Mouse (Mus musculus): ENCODE measurements around the gene Samd8. TPM values are rescaled to one million over a fixed set of nuclear protein-coding genes. Genes with fewer than 3 reads are reported as not detected.
A peak's percentile ranks its signal among the peaks of the same experiment; 100 is the strongest.

Gene Samd8
- total and polyA plus RNA-seq, 3 experiments = 10.1 to 31.6 (median 28.8) TPM

DNA sequence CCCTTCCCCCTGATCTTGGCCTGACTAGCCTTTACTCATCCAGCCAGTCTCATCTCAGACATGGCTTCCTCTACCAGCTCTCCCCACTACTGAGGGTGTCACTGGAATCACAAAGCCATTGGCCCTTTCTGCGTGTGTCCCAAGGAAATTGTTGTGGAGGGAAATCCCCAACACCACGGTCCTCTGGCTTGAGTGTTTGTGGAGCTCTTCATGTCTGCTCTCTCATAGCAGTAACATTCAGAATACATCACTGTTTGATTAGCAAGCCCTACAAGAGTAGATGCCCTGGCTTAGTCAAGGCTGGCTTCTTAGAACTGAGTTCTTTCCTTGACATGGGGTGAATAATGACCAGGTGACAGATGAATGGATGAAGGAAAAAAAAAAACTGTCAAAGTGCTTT, 3.5 kb upstream of the Samd8 start:
- intact Hi-C loops (cut with DNase I) = loop anchor here (10.0 kb wide), 1 partner anchor 692 kb away; the partner anchor contains the start of genes Adk and Ap3m1
- Histone ChIP-seq H3K79me2 (replicated peaks; ENCODE audit: control insufficient read depth, insufficient read depth, low read length) (no peaks in the 10 kb centered on the region), H3K4me3 (no peak overlapping the region), H3K27ac (no peak overlapping the region), H3K27me3 (ENCODE audit: control insufficient read depth, insufficient read depth, low read length) (no peaks in the 10 kb centered on the region), H3K9ac (ENCODE audit: low read depth, low read length) (no peak overlapping the region), H3K36me3 (ENCODE audit: control insufficient read depth, insufficient read depth, low read length) (no peaks in the 10 kb centered on the region), H3K4me1 (ENCODE audit: control insufficient read depth, insufficient read depth, low read length) (no peaks in the 10 kb centered on the region)
- TF ChIP-seq EP300 (IDR thresholded peaks at IDR 0.05; ENCODE audit: insufficient read depth, low read depth, low read length) = no peak
- no peak for TF ChIP-seq POLR2A (IDR thresholded peaks at IDR 0.05; ENCODE audit: insufficient read depth, low read depth, low read length)
- no peak for TF ChIP-seq CTCF (IDR thresholded peaks at IDR 0.05)
- DNase-seq = no peak
- WGBS = 60% methylated on average over 2 of the region's 2 CpGs

DNA sequence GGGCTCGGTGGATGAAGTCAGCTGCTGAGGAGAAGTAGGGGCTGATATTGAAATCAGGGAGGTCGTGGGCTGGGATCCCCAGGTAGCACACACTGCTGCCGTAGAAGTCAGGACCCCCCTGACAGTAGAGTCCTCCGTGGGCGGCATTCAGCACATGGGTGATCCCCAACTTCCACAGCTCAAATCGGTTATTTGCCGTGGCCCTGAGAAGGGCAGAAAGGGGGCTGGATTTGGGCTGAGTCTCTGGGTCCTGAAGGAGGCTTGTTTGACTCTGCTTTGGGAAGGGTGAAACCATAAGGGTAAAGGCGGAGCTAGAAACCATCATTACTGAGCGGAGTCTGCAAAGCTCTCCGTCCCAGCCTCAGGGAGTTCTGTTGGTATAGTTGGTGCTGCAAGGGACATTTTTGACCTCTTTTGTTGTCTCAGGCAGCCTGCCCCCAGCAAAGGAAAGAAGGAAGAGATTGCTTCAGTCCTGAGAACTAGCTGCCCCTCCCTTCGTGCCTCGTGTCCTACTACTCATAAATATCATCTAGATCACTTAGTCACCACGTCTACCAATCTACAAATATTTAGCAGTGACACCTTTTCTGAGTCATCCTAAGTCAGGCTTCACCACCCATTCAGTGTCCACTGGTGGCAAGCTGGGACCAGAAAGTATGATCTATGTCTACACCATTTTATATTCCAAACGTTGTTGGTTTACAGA, 2.7 kb upstream of the Samd8 start:
- H3K27me3 ChIP-seq (ENCODE audit: control insufficient read depth, insufficient read depth, low read length) = no peaks in the 10 kb centered on the region
- H3K9ac ChIP-seq (ENCODE audit: low read depth, low read length) = no peak overlapping the region
- DNase-seq = no peak
- H3K27ac ChIP-seq = no peak overlapping the region
- H3K4me3 ChIP-seq = no peak overlapping the region
- no peaks in the 10 kb centered on the region for H3K79me2 ChIP-seq (replicated peaks; ENCODE audit: control insufficient read depth, insufficient read depth, low read length)
- TF ChIP-seq POLR2A (IDR thresholded peaks at IDR 0.05; ENCODE audit: insufficient read depth, low read depth, low read length) = no peak
- no peak for TF ChIP-seq EP300 (IDR thresholded peaks at IDR 0.05; ENCODE audit: insufficient read depth, low read depth, low read length)
- no peak for TF ChIP-seq CTCF (IDR thresholded peaks at IDR 0.05)
- WGBS = 65% methylated on average over 14 of the region's 14 CpGs
- H3K4me1 ChIP-seq (ENCODE audit: control insufficient read depth, insufficient read depth, low read length) = no peaks in the 10 kb centered on the region
- peaks cover 4% of the 10 kb centered on the region; the same call in 1 of the 2 replicates for H3K36me3 ChIP-seq (ENCODE audit: control insufficient read depth, insufficient read depth, low read length)
- intact Hi-C loops (cut with DNase I) = loop anchor here (10.0 kb wide), 1 partner anchor 693 kb away; the partner anchor contains the start of genes Adk and Ap3m1

DNA sequence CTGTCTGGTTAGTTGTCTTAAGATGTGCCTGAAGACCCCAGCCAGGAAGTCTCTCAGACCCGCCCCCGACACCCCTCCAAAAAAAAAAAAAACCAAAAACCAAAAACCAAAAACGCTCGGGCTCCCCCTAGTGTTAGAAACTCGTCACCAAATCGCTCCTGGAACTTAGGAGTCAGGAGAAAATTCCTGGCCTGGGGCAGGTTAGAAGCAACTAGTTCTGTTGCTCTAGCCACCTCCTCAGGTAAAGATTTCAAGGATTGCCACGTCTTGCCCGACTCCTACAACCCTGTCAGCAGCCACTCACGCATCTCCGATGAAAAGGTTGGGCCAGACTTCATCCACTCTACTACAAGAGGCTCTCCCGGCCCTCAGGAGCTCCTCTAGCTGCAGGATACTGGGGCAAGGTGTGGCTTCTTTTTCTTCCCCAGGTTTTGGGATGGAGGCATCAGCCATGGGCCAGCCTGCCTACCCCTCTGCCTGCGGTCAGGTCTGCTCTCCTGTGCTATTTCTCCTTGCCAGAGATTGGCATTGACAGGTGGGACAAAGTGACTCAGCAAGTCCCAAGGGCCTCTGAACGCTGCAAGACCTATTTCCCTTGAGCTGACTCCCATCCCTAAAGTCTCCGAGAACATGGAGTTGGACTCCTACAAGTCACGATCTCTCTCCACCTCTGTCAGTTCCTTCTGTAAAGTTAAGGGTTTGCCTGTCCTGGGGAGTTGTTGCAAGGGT, 2.0 kb upstream of the Samd8 start:
- no peaks in the 10 kb centered on the region for H3K27me3 ChIP-seq (ENCODE audit: control insufficient read depth, insufficient read depth, low read length)
- no peak overlapping the region for H3K9ac ChIP-seq (ENCODE audit: low read depth, low read length)
- TF ChIP-seq POLR2A (IDR thresholded peaks at IDR 0.05; ENCODE audit: insufficient read depth, low read depth, low read length) (no peak), CTCF (IDR thresholded peaks at IDR 0.05) (peak; percentile 80)
- H3K36me3 ChIP-seq (ENCODE audit: control insufficient read depth, insufficient read depth, low read length) = peaks cover 7% of the 10 kb centered on the region
- DNase-seq = peak in 1 of 2 experiments; percentile 57
- no peak overlapping the region for H3K27ac ChIP-seq
- H3K4me3 ChIP-seq = no peak overlapping the region
- H3K4me1 ChIP-seq (ENCODE audit: control insufficient read depth, insufficient read depth, low read length) = peaks cover 2% of the 10 kb centered on the region
- intact Hi-C loops (cut with DNase I) = loop anchor here (10.0 kb wide), 1 partner anchor 694 kb away; the partner anchor contains the start of genes Adk and Ap3m1
- H3K79me2 ChIP-seq (replicated peaks; ENCODE audit: control insufficient read depth, insufficient read depth, low read length) = no peaks in the 10 kb centered on the region; the same call in 1 of the 2 replicates
- 35% methylated on average over 15 of the region's 15 CpGs for WGBS

DNA sequence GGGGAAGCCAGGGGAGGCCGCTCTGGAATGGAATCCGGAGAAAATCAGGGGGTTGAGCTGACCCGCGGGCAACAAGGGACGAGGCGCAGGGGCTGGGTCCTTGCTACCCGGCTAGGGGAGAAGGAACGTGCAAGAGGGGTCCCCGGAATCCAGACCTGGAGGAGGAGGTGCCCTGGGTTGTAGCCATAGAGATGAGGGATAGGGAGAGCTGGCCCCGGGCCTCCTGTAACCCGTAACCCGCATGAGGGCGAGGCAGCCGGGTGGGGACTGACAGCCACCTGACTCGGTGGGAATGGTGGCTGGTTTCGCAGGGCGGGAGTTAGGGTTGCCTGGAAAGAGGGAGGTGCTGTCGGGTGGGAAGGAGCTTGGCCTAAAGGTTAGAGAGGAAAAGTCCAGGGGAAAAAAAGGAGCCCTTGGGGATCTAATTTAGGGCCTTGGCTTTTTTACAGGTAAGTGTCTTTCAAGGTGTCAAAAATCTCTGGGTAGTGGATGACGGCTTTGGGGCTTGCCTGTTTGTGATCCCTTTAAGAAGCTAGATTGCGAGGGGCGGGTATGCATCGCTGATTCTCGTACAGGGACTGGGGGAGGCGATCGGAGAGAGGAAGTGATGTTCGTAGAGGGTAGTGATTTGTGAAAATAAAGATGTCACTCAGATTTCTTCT, 681 bp downstream of the Samd8 start, which contains the start of gene Dusp13:
Dusp13 (minus strand) TSS at position 301 of the 662 bp plus-strand sequence.
- peaks cover 7% of the 10 kb centered on the region for H3K36me3 ChIP-seq (ENCODE audit: control insufficient read depth, insufficient read depth, low read length)
- peak within 1 kb of the TSS; percentile 88 for H3K27ac ChIP-seq
- intact Hi-C loops (cut with DNase I) = loop anchor here (5.0 to 10.0 kb wide), 2 partner anchors 94 to 249 kb away; partner anchors contain the start of gene Comtd1
- H3K9ac ChIP-seq (ENCODE audit: low read depth, low read length) = peak within 1 kb of the TSS; percentile 95
- peak within 1 kb of the TSS; percentile 80 for H3K4me3 ChIP-seq
- TF ChIP-seq POLR2A (IDR thresholded peaks at IDR 0.05; ENCODE audit: insufficient read depth, low read depth, low read length) = no peak
- no peak for TF ChIP-seq CTCF (IDR thresholded peaks at IDR 0.05)
- no peak for TF ChIP-seq EP300 (IDR thresholded peaks at IDR 0.05; ENCODE audit: insufficient read depth, low read depth, low read length)
- DNase-seq = peak; percentile 73 to 76
- no peaks in the 10 kb centered on the region for H3K27me3 ChIP-seq (ENCODE audit: control insufficient read depth, insufficient read depth, low read length)
- H3K4me1 ChIP-seq (ENCODE audit: control insufficient read depth, insufficient read depth, low read length) = peaks cover 2% of the 10 kb centered on the region
- peaks cover 4% of the 10 kb centered on the region for H3K79me2 ChIP-seq (replicated peaks; ENCODE audit: control insufficient read depth, insufficient read depth, low read length)
- under 1% methylated on average over 26 of the region's 26 CpGs for WGBS

DNA sequence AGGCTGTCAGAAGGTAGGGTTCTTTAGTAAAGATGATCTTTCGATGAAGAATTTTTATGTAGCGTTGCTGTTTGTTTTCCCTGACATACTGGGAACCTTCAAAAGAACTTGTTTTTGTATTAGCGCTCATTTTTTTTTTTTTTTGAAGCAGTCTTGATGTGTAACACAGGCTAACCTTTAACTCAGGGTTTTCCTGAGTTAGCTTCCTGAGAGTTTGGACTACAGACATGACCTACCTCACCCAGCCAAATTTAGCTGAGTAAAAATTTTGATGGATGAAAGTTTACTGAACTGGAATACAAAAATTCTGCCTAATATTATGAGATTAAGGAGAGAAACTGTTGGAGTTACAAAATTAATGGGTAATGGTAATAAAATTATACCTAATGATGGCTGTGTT, 2.1 kb downstream of the Samd8 start:
- no peak overlapping the region for H3K4me3 ChIP-seq
- no peak for TF ChIP-seq EP300 (IDR thresholded peaks at IDR 0.05; ENCODE audit: insufficient read depth, low read depth, low read length)
- no peak for TF ChIP-seq POLR2A (IDR thresholded peaks at IDR 0.05; ENCODE audit: insufficient read depth, low read depth, low read length)
- TF ChIP-seq CTCF (IDR thresholded peaks at IDR 0.05) = no peak
- peaks cover 2% of the 10 kb centered on the region for H3K4me1 ChIP-seq (ENCODE audit: control insufficient read depth, insufficient read depth, low read length)
- no peak overlapping the region for H3K27ac ChIP-seq
- H3K79me2 ChIP-seq (replicated peaks; ENCODE audit: control insufficient read depth, insufficient read depth, low read length) = peaks cover 4% of the 10 kb centered on the region
- H3K9ac ChIP-seq (ENCODE audit: low read depth, low read length) = no peak overlapping the region
- peaks cover 7% of the 10 kb centered on the region for H3K36me3 ChIP-seq (ENCODE audit: control insufficient read depth, insufficient read depth, low read length)
- no peak for DNase-seq
- no peaks in the 10 kb centered on the region for H3K27me3 ChIP-seq (ENCODE audit: control insufficient read depth, insufficient read depth, low read length)
- intact Hi-C loops (cut with DNase I) = loop anchor here (5.0 to 10.0 kb wide), 2 partner anchors 92 to 250 kb away; partner anchors contain the start of gene Comtd1
- 77% methylated on average over 3 of the region's 3 CpGs for WGBS
